Mouse (Mus musculus): ENCODE data around the gene Asb8.

Gene Asb8

GRCm38 (mm10) chr15:98114852-98115778 lies 50.3 kb downstream of the Asb8 start:
- DNase-seq (ENCODE audit: low spot score): no peak

- no peak for DNase-seq (ENCODE audit: low spot score)
These were observed 51.1 kb downstream of the Asb8 start for GRCm38 (mm10) chr15:98114098-98114851.

- no peak for DNase-seq (ENCODE audit: low spot score)
These were observed 53.6 kb downstream of the Asb8 start for GRCm38 (mm10) chr15:98111791-98112190.

GRCm38 (mm10) chr15:98108297-98109152 lies 56.9 kb downstream of the Asb8 start:
- peak; percentile 52 for DNase-seq (ENCODE audit: low spot score)

GRCm38 (mm10) chr15:98107703-98108296 lies 57.6 kb downstream of the Asb8 start:
- no peak for DNase-seq (ENCODE audit: low spot score)

GRCm38 (mm10) chr15:98107230-98107629 lies 58.2 kb downstream of the Asb8 start:
- DNase-seq (ENCODE audit: low spot score): no peak

- no peak for DNase-seq (ENCODE audit: low spot score)
These were observed 58.9 kb downstream of the Asb8 start for GRCm38 (mm10) chr15:98106506-98106905.

GRCm38 (mm10) chr15:98102401-98102800 lies 63.0 kb downstream of the Asb8 start:
- no peak for DNase-seq (ENCODE audit: low spot score)

- no peak for DNase-seq (ENCODE audit: low spot score)
These were observed 66.9 kb downstream of the Asb8 start for GRCm38 (mm10) chr15:98098519-98098918.

- no peak for DNase-seq (ENCODE audit: low spot score)
These were observed 68.5 kb downstream of the Asb8 start for GRCm38 (mm10) chr15:98096957-98097356.

GRCm38 (mm10) chr15:98094905-98095304 lies 70.5 kb downstream of the Asb8 start:
- DNase-seq (ENCODE audit: low spot score): no peak

GRCm38 (mm10) chr15:98093121-98094011 lies 72.1 kb downstream of the Asb8 start, which contains the start of gene Senp1:
Gene Senp1 (minus strand): TSS chr15:98093744.
- DNase-seq (ENCODE audit: low spot score): peak; percentile 73

GRCm38 (mm10) chr15:98092372-98093120 lies 72.9 kb downstream of the Asb8 start, which contains the start of gene Pfkm:
Gene Pfkm (plus strand): TSS chr15:98092589.
- DNase-seq (ENCODE audit: low spot score): no peak

GRCm38 (mm10) chr15:98091841-98092240 lies 73.6 kb downstream of the Asb8 start:
- no peak for DNase-seq (ENCODE audit: low spot score)

GRCm38 (mm10) chr15:98089421-98090183 lies 75.8 kb downstream of the Asb8 start:
- no peak for DNase-seq (ENCODE audit: low spot score)

- no peak for DNase-seq (ENCODE audit: low spot score)
These were observed 76.5 kb downstream of the Asb8 start for GRCm38 (mm10) chr15:98088889-98089288.

Data from layer of hippocampus, adult 9-10 months (tissue).